Mouse (Mus musculus): Measurements from ENCODE around the gene Scfd1. TPM values are rescaled to one million over a fixed set of nuclear protein-coding genes. Genes with fewer than 3 reads are reported as not detected.
A peak's percentile ranks its signal among the peaks of the same experiment; 100 is the strongest.

The Scfd1 gene
- total RNA-seq (2014; rRNA removed; ENCODE audit: low replicate concordance) (23.4 and 33.9 TPM in 2 replicates), polyA plus RNA-seq (2015; fragmentation: Nextera tagmentation; extraction: Ambion mirVana) (54.1 and 54.2 TPM in 2 replicates)

GRCm38 (mm10) chr12:51377003-51377887, at the start of gene Scfd1:
Gene Scfd1 (plus strand): TSS chr12:51377510.
- H3K4me1 ChIP-seq (ENCODE audit: control insufficient read depth, insufficient read depth), result no peaks in the 10 kb centered on the region
- H3K9me3 ChIP-seq (replicated peaks; ENCODE audit: control insufficient read depth, low read length), result no peaks in the 10 kb centered on the region
- peak within 1 kb of the TSS; percentile 82 for H3K4me3 ChIP-seq (ENCODE audit: low read depth, low read length)
- peak within 1 kb of the TSS; percentile 93 for H3K27ac ChIP-seq (ENCODE audit: low read depth)
- peak within 1 kb of the TSS; percentile 86 for H3K9ac ChIP-seq (replicated peaks; ENCODE audit: low read depth, low read length)
- H3K27me3 ChIP-seq (ENCODE audit: control insufficient read depth, insufficient read depth, low read length), result no peaks in the 10 kb centered on the region
- ATAC-seq (ENCODE audit: insufficient read depth, low read depth), result peak; percentile 100
- peak; percentile 98 for DNase-seq (ENCODE audit: low spot score)
- no peak for TF ChIP-seq EP300 (IDR thresholded peaks at IDR 0.05; ENCODE audit: low read depth)
- no peak for TF ChIP-seq CTCF (IDR thresholded peaks at IDR 0.05; ENCODE audit: low read depth)
- peak within 1 kb of the TSS; percentile 76 for H3K4me2 ChIP-seq (ENCODE audit: low read depth, low read length)
- H3K36me3 ChIP-seq (replicated peaks; ENCODE audit: control insufficient read depth, insufficient read depth, low read length), result peaks cover 25% of the 10 kb centered on the region
- WGBS, result 2% methylated on average over 34 of the region's 34 CpGs

DNA sequence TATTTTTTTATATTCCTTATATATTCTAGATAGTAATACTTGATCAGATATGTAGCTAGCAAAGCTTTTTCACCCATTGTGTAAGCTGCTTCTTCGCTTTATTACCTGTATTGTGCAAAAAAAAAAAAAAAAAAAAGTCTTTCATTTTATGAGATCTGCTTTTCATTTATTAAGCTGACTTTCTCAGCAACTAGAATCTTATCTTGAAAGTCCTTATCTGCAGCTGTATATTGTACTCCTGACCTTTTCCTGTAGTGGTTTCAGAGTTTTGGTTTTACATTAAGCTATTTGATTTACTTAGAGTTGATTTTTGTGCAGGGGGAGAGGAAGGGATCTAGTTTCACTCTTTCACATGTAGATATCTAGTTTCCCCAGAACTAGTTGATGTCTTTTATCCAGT, 40.3 kb upstream of the Scfd1 start:
- no peak for DNase-seq (ENCODE audit: low spot score)
- H3K4me3 ChIP-seq (ENCODE audit: low read depth, low read length), result no peak overlapping the region
- no peaks in the 10 kb centered on the region for H3K9me3 ChIP-seq (replicated peaks; ENCODE audit: control insufficient read depth, low read length)
- TF ChIP-seq EP300 (IDR thresholded peaks at IDR 0.05; ENCODE audit: low read depth) (no peak), CTCF (IDR thresholded peaks at IDR 0.05; ENCODE audit: low read depth) (no peak)
- no peaks in the 10 kb centered on the region for H3K27me3 ChIP-seq (ENCODE audit: control insufficient read depth, insufficient read depth, low read length)
- H3K36me3 ChIP-seq (replicated peaks; ENCODE audit: control insufficient read depth, insufficient read depth, low read length), result no peaks in the 10 kb centered on the region
- no peak overlapping the region for H3K9ac ChIP-seq (replicated peaks; ENCODE audit: low read depth, low read length)
- no peak overlapping the region for H3K27ac ChIP-seq (ENCODE audit: low read depth)
- H3K4me2 ChIP-seq (ENCODE audit: low read depth, low read length), result no peak overlapping the region
- WGBS, result 76% methylated on average over 1 of the region's 1 CpGs
- no peak for ATAC-seq (ENCODE audit: insufficient read depth, low read depth)
- no peaks in the 10 kb centered on the region for H3K4me1 ChIP-seq (ENCODE audit: control insufficient read depth, insufficient read depth)

- Histone ChIP-seq H3K4me3 (ENCODE audit: low read depth, low read length) (no peak overlapping the region), H3K9ac (replicated peaks; ENCODE audit: low read depth, low read length) (no peak overlapping the region), H3K4me2 (ENCODE audit: low read depth, low read length) (no peak overlapping the region), H3K27ac (ENCODE audit: low read depth) (no peak overlapping the region), H3K27me3 (ENCODE audit: control insufficient read depth, insufficient read depth, low read length) (no peaks in the 10 kb centered on the region), H3K4me1 (ENCODE audit: control insufficient read depth, insufficient read depth) (peaks cover 16% of the 10 kb centered on the region), H3K9me3 (replicated peaks; ENCODE audit: control insufficient read depth, low read length) (no peaks in the 10 kb centered on the region), H3K36me3 (replicated peaks; ENCODE audit: control insufficient read depth, insufficient read depth, low read length) (no peaks in the 10 kb centered on the region)
- ATAC-seq (ENCODE audit: insufficient read depth, low read depth) (no peak), DNase-seq (ENCODE audit: low spot score) (no peak)
- WGBS, result 67% methylated on average over 4 of the region's 4 CpGs
- no peak for TF ChIP-seq CTCF (IDR thresholded peaks at IDR 0.05; ENCODE audit: low read depth)
- TF ChIP-seq EP300 (IDR thresholded peaks at IDR 0.05; ENCODE audit: low read depth), result no peak
Observed at GRCm38 (mm10) chr12:51346121-51346520, 31.2 kb upstream of the Scfd1 start.

DNA sequence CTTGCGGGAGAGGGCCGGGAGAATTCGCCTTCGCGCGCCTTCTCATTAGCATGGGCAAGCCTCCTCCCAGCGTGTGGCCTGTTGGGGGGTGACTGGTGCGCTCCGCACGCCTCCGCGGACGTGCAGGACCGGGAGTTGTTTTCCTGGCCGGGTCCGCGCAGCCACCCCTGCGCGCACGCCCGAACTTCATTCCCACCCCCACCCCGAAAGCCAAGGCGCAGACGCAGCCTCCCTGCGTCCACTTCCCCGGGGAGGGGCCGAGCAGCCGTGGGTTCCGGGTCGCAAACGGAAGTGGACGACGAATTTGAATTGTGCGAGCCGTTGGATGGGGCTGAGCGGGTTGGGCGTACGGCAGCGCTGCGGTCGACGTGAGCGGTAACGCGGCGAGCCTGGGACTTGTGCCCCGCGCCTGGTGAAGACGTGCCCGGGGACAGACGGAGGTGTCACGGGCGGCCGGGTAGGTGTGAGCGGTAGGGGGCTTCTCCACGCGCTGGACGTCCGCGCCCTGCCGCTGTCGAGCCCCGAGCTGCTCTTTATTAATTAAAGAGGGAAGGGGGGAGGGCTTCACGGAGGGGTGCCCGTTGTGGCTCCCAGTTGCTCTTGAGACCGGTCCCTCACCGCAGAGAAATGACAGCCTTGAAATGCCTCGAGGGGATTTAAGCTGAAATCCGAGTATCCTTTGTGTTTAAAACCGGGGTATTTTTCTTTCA, 29.2 kb upstream of the Scfd1 start, which contains the start of gene G2e3:
Gene G2e3 (plus strand): TSS at position 74 of the 710 bp plus-strand sequence.
- WGBS, result under 1% methylated on average over 70 of the region's 70 CpGs
- peak within 1 kb of the TSS; percentile 76 for H3K4me3 ChIP-seq (ENCODE audit: low read depth, low read length)
- peak within 1 kb of the TSS; percentile 86 for H3K27ac ChIP-seq (ENCODE audit: low read depth)
- H3K9me3 ChIP-seq (replicated peaks; ENCODE audit: control insufficient read depth, low read length), result no peaks in the 10 kb centered on the region
- peak within 1 kb of the TSS; percentile 79 for H3K9ac ChIP-seq (replicated peaks; ENCODE audit: low read depth, low read length)
- peaks cover 13% of the 10 kb centered on the region for H3K36me3 ChIP-seq (replicated peaks; ENCODE audit: control insufficient read depth, insufficient read depth, low read length)
- DNase-seq (ENCODE audit: low spot score) (peak; percentile 93), ATAC-seq (ENCODE audit: insufficient read depth, low read depth) (peak; percentile 98)
- TF ChIP-seq CTCF (IDR thresholded peaks at IDR 0.05; ENCODE audit: low read depth) (no peak), EP300 (IDR thresholded peaks at IDR 0.05; ENCODE audit: low read depth) (peak; percentile 88)
- H3K27me3 ChIP-seq (ENCODE audit: control insufficient read depth, insufficient read depth, low read length), result no peaks in the 10 kb centered on the region
- H3K4me2 ChIP-seq (ENCODE audit: low read depth, low read length), result peak within 1 kb of the TSS; percentile 86
- H3K4me1 ChIP-seq (ENCODE audit: control insufficient read depth, insufficient read depth), result peaks cover 16% of the 10 kb centered on the region

DNA sequence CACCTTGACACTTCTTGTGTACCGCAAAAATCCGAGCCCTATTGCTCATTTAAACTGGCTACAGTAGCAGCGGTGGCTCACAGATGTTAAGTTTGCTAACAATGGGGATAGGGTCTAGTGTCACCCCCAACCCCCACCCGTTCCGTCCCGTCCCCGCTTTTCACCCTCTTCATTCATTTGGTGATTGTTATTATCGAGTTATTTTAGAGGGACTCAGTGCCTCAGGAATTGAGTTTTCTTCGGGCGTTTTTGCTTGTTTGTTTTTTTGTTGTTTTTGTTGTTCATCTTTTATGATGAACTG, 28.7 kb upstream of the Scfd1 start:
- Histone ChIP-seq H3K4me2 (ENCODE audit: low read depth, low read length) (peak overlapping the region; percentile 86), H3K27me3 (ENCODE audit: control insufficient read depth, insufficient read depth, low read length) (no peaks in the 10 kb centered on the region), H3K4me3 (ENCODE audit: low read depth, low read length) (peak overlapping the region; percentile 76), H3K36me3 (replicated peaks; ENCODE audit: control insufficient read depth, insufficient read depth, low read length) (peaks cover 18% of the 10 kb centered on the region), H3K4me1 (ENCODE audit: control insufficient read depth, insufficient read depth) (peaks cover 16% of the 10 kb centered on the region), H3K27ac (ENCODE audit: low read depth) (peak overlapping the region; percentile 86), H3K9ac (replicated peaks; ENCODE audit: low read depth, low read length) (peak overlapping the region; percentile 79), H3K9me3 (replicated peaks; ENCODE audit: control insufficient read depth, low read length) (no peaks in the 10 kb centered on the region)
- TF ChIP-seq EP300 (IDR thresholded peaks at IDR 0.05; ENCODE audit: low read depth) (no peak), CTCF (IDR thresholded peaks at IDR 0.05; ENCODE audit: low read depth) (no peak)
- WGBS, result 1% methylated on average over 10 of the region's 10 CpGs
- no peak for ATAC-seq (ENCODE audit: insufficient read depth, low read depth)
- DNase-seq (ENCODE audit: low spot score), result no peak
